Mouse (Mus musculus) activated CD4-positive, CD25-positive, alpha-beta regulatory T cell, adult 9 weeks (primary cell): ENCODE measurements around the gene Prr19. TPM values are rescaled to one million over a fixed set of nuclear protein-coding genes. Genes with fewer than 3 reads are reported as not detected.

Source experiments
- polyA plus RNA-seq: library from polyadenylated mRNA; unstranded; fragments of 100-300 nt; shearing (Covaris generic); gene quantifications from one replicate; pipeline ENCODE4 v1.2.1, GENCODE M21; 2017

Gene Prr19
- not detected for polyA plus RNA-seq

DNA sequence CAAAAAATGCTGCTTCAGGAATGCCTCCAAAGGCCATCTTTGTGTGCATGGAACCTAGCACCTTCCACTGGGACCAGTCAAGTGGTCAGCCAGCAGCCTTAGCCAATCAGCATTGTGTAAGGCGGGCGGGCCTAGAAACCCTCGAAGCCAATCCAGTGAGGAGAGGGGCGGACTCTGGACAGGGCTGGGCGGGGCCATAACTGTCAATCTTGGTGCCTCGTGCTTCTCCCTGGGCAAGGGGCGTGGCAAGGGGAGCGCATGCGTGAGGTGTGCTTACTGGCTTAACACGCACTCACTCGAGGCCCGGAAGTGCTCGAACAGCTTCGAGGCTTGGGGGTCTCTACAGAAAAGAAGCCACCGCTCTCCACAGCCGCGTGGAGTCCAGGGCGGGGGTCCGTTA is at the start of gene Prr19:
Prr19 (plus strand) TSS at position 349 of the 400 bp plus-strand sequence.

DNA sequence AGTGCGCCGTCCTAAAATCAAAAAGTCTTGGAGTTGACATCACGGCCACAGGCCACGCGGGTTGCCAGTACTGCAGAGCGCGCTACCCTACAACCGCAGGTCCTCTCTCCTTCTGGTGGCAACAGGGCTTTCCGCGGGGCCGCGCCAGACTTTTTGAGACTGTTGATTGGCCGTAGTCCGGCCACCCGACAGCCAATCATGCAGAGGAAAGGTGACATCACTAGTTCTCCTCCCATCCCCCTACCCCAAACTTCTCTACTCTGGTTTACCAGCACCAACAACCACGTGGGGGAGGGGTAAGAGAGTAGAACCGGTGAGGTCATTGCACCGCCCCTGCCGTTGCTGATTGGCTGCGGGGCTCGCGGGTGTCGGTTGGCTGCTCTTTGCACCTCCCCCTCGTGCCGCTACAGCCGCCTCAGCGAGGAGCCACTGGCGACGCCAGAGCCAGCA is 33.9 kb upstream of the Prr19 start, which contains the start of gene Cic:
Cic (plus strand) TSS at position 404 of the 450 bp plus-strand sequence.

DNA sequence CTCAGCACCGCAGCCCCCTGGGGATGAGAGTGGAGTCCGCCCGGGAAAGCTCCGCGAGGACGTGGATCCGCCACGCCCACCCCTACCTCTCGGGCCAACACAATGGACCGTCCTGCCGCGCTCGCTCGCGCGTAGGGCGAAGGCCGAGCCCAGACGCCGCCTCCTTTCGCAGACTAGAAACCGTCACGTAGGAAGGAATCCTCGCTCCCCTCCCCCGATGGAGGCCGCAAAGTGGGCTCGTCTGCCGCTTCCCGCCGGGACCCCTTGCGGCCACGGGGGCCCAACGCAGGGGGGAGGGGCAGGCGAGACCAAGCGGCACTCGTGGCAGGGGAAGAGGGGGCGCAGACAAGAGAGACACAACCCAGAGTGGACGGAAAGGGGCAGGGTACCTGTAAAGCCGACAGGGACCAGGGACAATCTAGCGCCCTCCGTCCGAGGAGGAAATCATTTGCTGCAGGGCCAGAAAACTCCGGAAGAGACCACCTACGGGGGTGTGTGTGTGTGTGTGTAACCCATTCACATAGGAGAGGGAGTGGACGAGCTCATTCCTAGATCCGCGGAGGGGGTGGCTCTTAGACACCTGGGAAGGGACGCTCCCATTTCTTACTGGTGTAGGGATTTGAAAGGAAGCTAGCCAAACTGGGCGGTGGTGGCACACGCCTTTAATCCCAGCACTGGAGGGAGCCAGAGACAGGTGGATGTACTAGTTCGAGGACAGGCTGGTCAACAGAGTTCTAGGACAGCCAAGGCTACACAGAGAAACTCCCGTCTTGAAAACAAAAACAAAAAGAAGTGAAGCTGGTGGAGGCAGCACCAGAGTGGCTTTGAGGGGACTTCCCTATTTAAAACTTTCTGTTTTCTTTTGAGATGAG is 3.5 kb upstream of the Prr19 start, which contains the start of gene Pafah1b3:
Pafah1b3 (minus strand) TSS at position 533 of the 872 bp plus-strand sequence.

DNA sequence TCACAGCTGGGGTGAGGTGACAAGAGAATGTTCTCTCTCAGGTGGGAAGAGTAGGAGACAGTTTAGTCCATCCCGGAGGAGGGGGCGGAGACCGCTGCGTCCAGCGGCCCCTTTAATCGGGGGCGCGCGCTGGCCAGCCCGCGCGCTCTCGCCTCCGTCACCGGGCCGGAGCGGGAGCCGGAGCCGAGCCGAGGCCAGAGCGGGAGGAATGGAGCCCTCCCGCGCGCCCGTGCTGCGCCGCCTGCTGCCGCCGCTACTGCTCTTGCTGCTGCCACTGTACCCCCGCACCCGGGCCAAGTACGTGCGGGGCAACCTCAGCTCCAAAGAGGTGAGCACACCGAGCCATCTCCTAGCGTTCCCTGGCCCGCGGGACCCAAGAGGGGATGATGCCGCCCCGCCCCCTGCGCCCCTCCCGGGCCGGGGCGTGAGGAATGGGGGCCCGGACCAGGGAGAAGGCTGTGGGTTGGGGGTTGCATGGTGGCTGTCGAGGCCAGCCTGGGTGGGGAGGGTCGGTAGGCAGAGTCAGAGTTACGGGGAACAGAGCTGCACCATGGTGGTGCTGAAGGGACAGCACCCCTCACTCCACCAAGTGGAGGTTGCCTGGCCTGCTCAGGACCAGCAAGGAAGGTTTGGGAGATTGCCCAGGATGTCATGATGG is 4.9 kb downstream of the Prr19 start, which contains the start of gene Tmem145:
Tmem145 (plus strand) TSS at position 151 of the 658 bp plus-strand sequence.

DNA sequence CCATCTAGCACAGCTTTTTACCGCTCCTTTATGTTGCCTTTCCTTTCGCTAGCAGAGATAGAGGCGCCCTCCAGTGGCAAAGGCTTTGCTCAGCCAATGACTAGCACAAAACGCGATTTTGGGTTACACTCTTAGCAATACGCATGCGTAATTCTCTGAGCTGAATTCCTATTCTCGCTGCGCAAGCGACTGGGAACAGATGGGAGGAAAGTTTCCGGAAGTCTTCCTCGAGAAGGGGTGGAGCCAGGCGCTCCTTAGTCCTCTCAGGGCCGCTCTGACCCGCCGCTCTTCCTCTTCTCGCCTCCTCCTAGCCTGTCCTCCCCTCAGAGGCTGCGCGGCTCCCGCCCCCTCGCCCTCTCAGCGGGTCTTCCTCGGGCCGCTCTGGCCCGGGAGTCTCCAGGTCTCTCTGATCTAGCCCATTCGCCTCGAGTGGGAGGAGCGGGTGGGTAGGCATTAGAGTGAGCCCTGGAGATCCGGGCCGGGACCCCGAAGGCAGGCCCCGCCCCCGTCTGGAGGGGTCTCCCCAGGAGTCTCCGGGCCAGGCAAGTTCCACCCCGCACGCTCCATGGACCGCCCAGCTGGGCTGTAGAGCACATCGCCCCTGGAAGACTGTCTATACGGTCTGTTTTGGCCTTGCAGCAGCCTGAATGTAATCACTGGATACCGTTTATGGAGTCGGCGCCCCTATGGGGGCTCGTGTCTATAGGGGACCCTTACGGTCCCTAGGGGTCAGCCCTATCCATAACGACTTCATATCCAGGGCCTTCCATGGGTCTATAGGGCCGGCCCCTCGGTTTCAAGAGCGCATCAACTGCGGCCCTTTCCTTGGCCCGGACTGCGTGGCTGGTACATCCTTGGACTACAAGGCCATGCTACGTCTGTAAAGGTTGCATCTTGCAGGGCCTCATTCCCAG is 15.6 kb downstream of the Prr19 start, which contains the start of gene Megf8:
Megf8 (plus strand) TSS at position 633 of the 914 bp plus-strand sequence.

Other genes starting within 250 kb of the Prr19 start
- 5.2 TPM for gene Grik5, start 229.1 kb upstream of the Prr19 start, polyA plus RNA-seq
- gene Zfp574, start 228.8 kb upstream of the Prr19 start, polyA plus RNA-seq: 34.8 TPM
- gene Pou2f2, start 121.7 kb upstream of the Prr19 start, polyA plus RNA-seq: 138 TPM
- 50.7 TPM for gene Dedd2, start 80.8 kb upstream of the Prr19 start, polyA plus RNA-seq
- 4.6 TPM for gene Zfp526, start 80.0 kb upstream of the Prr19 start, polyA plus RNA-seq
- 7.1 TPM for gene Gsk3a, start 63.6 kb upstream of the Prr19 start, polyA plus RNA-seq
- gene Erf, start 50.6 kb upstream of the Prr19 start, polyA plus RNA-seq: 1.1 TPM
- gene Cic, start 33.7 kb upstream of the Prr19 start, polyA plus RNA-seq: 32.7 TPM
- 43.9 TPM for gene Pafah1b3, start 3.4 kb upstream of the Prr19 start, polyA plus RNA-seq
- not detected for gene Tmem145, start 4.7 kb downstream of the Prr19 start, polyA plus RNA-seq
- 0.24 TPM for gene Megf8, start 15.8 kb downstream of the Prr19 start, polyA plus RNA-seq
- gene Cnfn, start 68.3 kb downstream of the Prr19 start, polyA plus RNA-seq: not detected
- gene Lipe, start 97.3 kb downstream of the Prr19 start, polyA plus RNA-seq: 18.2 TPM
- not detected for gene Cxcl17, start 111.5 kb downstream of the Prr19 start, polyA plus RNA-seq
- gene Ceacam1, start 176.2 kb downstream of the Prr19 start, polyA plus RNA-seq: 0.37 TPM
- gene Ceacam2, start 238.4 kb downstream of the Prr19 start, polyA plus RNA-seq: not detected